In the genomic region with DNA sequence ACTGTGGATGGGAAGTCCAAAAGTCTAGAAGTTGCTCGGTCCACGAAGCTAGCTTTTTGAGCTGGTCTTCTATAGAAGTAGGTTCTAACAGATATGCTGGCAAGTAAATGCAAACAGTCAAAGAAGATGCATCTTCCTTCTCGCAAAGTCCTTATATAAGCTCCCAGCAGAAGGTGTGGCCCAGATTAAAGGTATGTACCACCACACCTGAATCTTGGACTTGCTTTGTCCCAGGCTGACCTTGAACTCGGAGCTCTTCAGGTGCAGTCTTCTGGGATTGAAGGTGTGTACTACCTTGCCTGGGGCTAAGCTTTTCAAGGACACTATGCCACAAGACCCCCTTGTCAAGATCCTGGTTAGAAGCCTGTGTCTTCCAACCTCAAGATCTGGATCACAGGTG, we compare ENCODE assay signal across 8 mouse cellular contexts. TPM values are rescaled to one million over a fixed set of nuclear protein-coding genes. Genes with fewer than 3 reads are reported as not detected.
DNase-seq lines count a peak whose midpoint lies in the region; ATAC-seq and TF ChIP-seq lines count a peak whose summit lies in the region.

TSS of gene Nfyc (minus strand) at position 101 of the 400 bp plus-strand sequence.

- intact Hi-C loops in left cerebral cortex, postnatal 14 days (cut with DNase I) = no loop called here

- no peaks in the 10 kb centered on the region for H3K79me2 ChIP-seq in myocyte (ENCODE audit: control insufficient read depth, insufficient read depth)

- H3ac ChIP-seq in myocyte (ENCODE audit: control insufficient read depth, insufficient read length) = no peak within 1 kb of the TSS

- no peak within 1 kb of the TSS for H3K4me3 ChIP-seq in lung, embryonic 14.5 days (ENCODE audit: low read depth, low read length)
- no peak within 1 kb of the TSS for H3K4me3 ChIP-seq in embryonic facial prominence, embryonic 10.5 days
- no peak within 1 kb of the TSS for H3K4me3 ChIP-seq in heart, embryonic 13.5 days
- no peak within 1 kb of the TSS for H3K4me3 ChIP-seq in myocyte

- no peak for TF ChIP-seq POLR2A in myocyte (IDR thresholded peaks at IDR 0.05; ENCODE audit: insufficient read length, low read depth)

- no peak for ATAC-seq in lung, embryonic 14.5 days (ENCODE audit: insufficient read depth)
- ATAC-seq in heart, embryonic 13.5 days (ENCODE audit: extremely low read depth, insufficient number of reproducible peaks, low FRiP score, low TSS enrichment) = no peak

- no peaks in the 10 kb centered on the region for H3K4me1 ChIP-seq in lung, embryonic 14.5 days (ENCODE audit: insufficient read depth)
- no peaks in the 10 kb centered on the region for H3K4me1 ChIP-seq in embryonic facial prominence, embryonic 10.5 days
- H3K4me1 ChIP-seq in heart, embryonic 13.5 days = peaks cover 2% of the 10 kb centered on the region

- H3K27me3 ChIP-seq in lung, embryonic 14.5 days (ENCODE audit: insufficient read depth, low read length) = no peaks in the 10 kb centered on the region
- H3K27me3 ChIP-seq in embryonic facial prominence, embryonic 10.5 days (replicated peaks; ENCODE audit: low read depth, poor library complexity, severe bottlenecking) = no peaks in the 10 kb centered on the region
- no peaks in the 10 kb centered on the region for H3K27me3 ChIP-seq in heart, embryonic 13.5 days (replicated peaks)
- peaks cover 31% of the 10 kb centered on the region for H3K27me3 ChIP-seq in myocyte (ENCODE audit: control insufficient read depth, insufficient read depth, insufficient read length)

- H3K9me3 ChIP-seq in lung, embryonic 14.5 days (ENCODE audit: low read depth, low read length) = no peaks in the 10 kb centered on the region
- no peaks in the 10 kb centered on the region for H3K9me3 ChIP-seq in embryonic facial prominence, embryonic 10.5 days
- H3K9me3 ChIP-seq in heart, embryonic 13.5 days = no peaks in the 10 kb centered on the region

- DNase-seq in lung, embryonic 14.5 days = no peak
- no peak for DNase-seq in lung, postnatal 10 days
- no peak for DNase-seq in embryonic facial prominence, embryonic 10.5 days (ENCODE audit: low spot score)
- no peak for DNase-seq in left cerebral cortex, postnatal 14 days (ENCODE audit: low spot score in 2 of 2)
- DNase-seq in right cerebral cortex, postnatal 14 days = no peak
- DNase-seq in frontal cortex, postnatal 36 days (ENCODE audit: low spot score in 2 of 2) = no peak

- no peak for TF ChIP-seq CTCF in lung, embryonic 14.5 days (IDR thresholded peaks at IDR 0.05; ENCODE audit: low read depth)

- no peaks in the 10 kb centered on the region for H3K36me3 ChIP-seq in lung, embryonic 14.5 days (ENCODE audit: insufficient read depth)
- H3K36me3 ChIP-seq in embryonic facial prominence, embryonic 10.5 days (replicated peaks) = no peaks in the 10 kb centered on the region
- no peaks in the 10 kb centered on the region for H3K36me3 ChIP-seq in heart, embryonic 13.5 days
- H3K36me3 ChIP-seq in myocyte (ENCODE audit: control insufficient read depth, insufficient read depth) = no peaks in the 10 kb centered on the region

- H3K9ac ChIP-seq in lung, embryonic 14.5 days = no peak within 1 kb of the TSS
- H3K9ac ChIP-seq in heart, embryonic 13.5 days = no peak within 1 kb of the TSS

- WGBS in lung, embryonic 14.5 days = 83% methylated on average over 4 of the region's 4 CpGs
- WGBS in embryonic facial prominence, embryonic 10.5 days = 88% methylated on average over 4 of the region's 4 CpGs
- 78% methylated on average over 4 of the region's 4 CpGs for WGBS in heart, embryonic 13.5 days

- no peak within 1 kb of the TSS for H3K4me2 ChIP-seq in lung, embryonic 14.5 days
- H3K4me2 ChIP-seq in heart, embryonic 13.5 days = no peak within 1 kb of the TSS
- peak within 1 kb of the TSS; percentile 27 for H3K4me2 ChIP-seq in myocyte (ENCODE audit: low read depth)

- no peak within 1 kb of the TSS for H3K27ac ChIP-seq in lung, embryonic 14.5 days (ENCODE audit: low read depth)
- H3K27ac ChIP-seq in embryonic facial prominence, embryonic 10.5 days (replicated peaks) = no peak within 1 kb of the TSS
- no peak within 1 kb of the TSS for H3K27ac ChIP-seq in heart, embryonic 13.5 days (replicated peaks)

TF ChIP-seq in myocyte, 11 proteins besides CTCF, POLR2A, EP300 and RAD21:
- TF ChIP-seq TCF3 (IDR thresholded peaks at IDR 0.05; ENCODE audit: insufficient read length, low read depth) = no peak
- TF ChIP-seq SRF (IDR thresholded peaks at IDR 0.05; ENCODE audit: control insufficient read depth, insufficient read length, low read depth) = no peak
- TF ChIP-seq REST (IDR thresholded peaks at IDR 0.05; ENCODE audit: insufficient read depth, insufficient read length) = no peak
- no peak for TF ChIP-seq E2F4 (IDR thresholded peaks at IDR 0.05; ENCODE audit: insufficient read depth)
- TF ChIP-seq CEBPB (IDR thresholded peaks at IDR 0.05; ENCODE audit: insufficient read depth, poor library complexity, severe bottlenecking) = no peak
- TF ChIP-seq POLR2AphosphoS2 (IDR thresholded peaks at IDR 0.05; ENCODE audit: insufficient read length, low read depth) = no peak
- no peak for TF ChIP-seq MAX (IDR thresholded peaks at IDR 0.05; ENCODE audit: low read depth)
- no peak for TF ChIP-seq MYOG (IDR thresholded peaks at IDR 0.05; ENCODE audit: control insufficient read depth in 1 of 3, insufficient read depth in 1 of 3, insufficient read length in 2 of 3, low read depth in 2 of 3)
- no peak for TF ChIP-seq TCF12 (IDR thresholded peaks at IDR 0.05; ENCODE audit: insufficient read depth, poor library complexity, severe bottlenecking)
- TF ChIP-seq USF1 (IDR thresholded peaks at IDR 0.05; ENCODE audit: low read depth) = no peak
- no peak for TF ChIP-seq MYOD1 (IDR thresholded peaks at IDR 0.05; ENCODE audit: control insufficient read depth in 1 of 3, insufficient read length in 2 of 3, low read depth in 2 of 3)
TF ChIP-seq in myocyte: peak in this region for 0.

RNA-seq across cellular contexts. Expression of gene Nfyc, which starts in this region (rescaled TPM):
- polyA plus RNA-seq in lung, embryonic 14.5 days (2014; fragmentation: Nextera tagmentation; extraction: Ambion mirVana) = 113 and 114 TPM in 2 replicates
- 126 and 128 TPM in 2 replicates for polyA plus RNA-seq in embryonic facial prominence, embryonic 10.5 days (2016; fragmentation: Nextera tagmentation; extraction: Ambion mirVana)
- polyA plus RNA-seq in heart, embryonic 13.5 days (2015; fragmentation: Nextera tagmentation; extraction: Ambion mirVana) = 95.8 and 97.4 TPM in 2 replicates
- total RNA-seq in left cerebral cortex, postnatal 14 days (2021) = 10 to 100 TPM; 48.3 to 50.1 TPM
- polyA plus RNA-seq in myocyte (2012; fragmentation: generic; extraction: Trizol) = 44.3 TPM
